16 mouse cellular contexts compared by ENCODE assay signal in genomic region chr9:116184903-116185302, GRCm38 (mm10).
"Had no signal": no experiment of that assay in that cellular context is flagged by ENCODE, and none has a peak within 500 bp of the region (broad histone marks: within the 10 kb centered on the region; RNA-seq: fewer than 3 reads in every experiment).

No protein-coding gene starts in this region.

- H3K27me3 ChIP-seq: limb, embryonic 12.5 days; liver, embryonic 13.5 days; midbrain, embryonic 13.5 days; neural tube, embryonic 12.5 days; stomach, embryonic 15.5 days had no signal

- H3K4me3 ChIP-seq: limb, embryonic 12.5 days; liver, embryonic 13.5 days; midbrain, embryonic 13.5 days; neural tube, embryonic 12.5 days; stomach, embryonic 15.5 days had no signal

- H3K9ac ChIP-seq: limb, embryonic 12.5 days; liver, embryonic 13.5 days; midbrain, embryonic 13.5 days; neural tube, embryonic 12.5 days; stomach, embryonic 15.5 days had no signal

- ATAC-seq: midbrain, embryonic 13.5 days had no signal

- H3K4me1 ChIP-seq: limb, embryonic 12.5 days; midbrain, embryonic 13.5 days; neural tube, embryonic 12.5 days; stomach, embryonic 15.5 days had no signal

- DNase-seq: kidney, adult 18-20 months; kidney, postnatal 14 days; layer of hippocampus, adult 9-11 months; layer of hippocampus, postnatal 36 days; liver; liver, embryonic 13.5 days; lung, adult 18-20 months; retina, postnatal 1 day; right cerebral cortex, postnatal 4 days; spleen, adult 18-20 months; thymus, adult 2 months; thymus, postnatal 4 days had no signal

- H3K4me2 ChIP-seq: limb, embryonic 12.5 days; liver, embryonic 13.5 days; midbrain, embryonic 13.5 days; neural tube, embryonic 12.5 days; stomach, embryonic 15.5 days had no signal

- H3K9me3 ChIP-seq: limb, embryonic 12.5 days; liver, embryonic 13.5 days; midbrain, embryonic 13.5 days; neural tube, embryonic 12.5 days; stomach, embryonic 15.5 days had no signal

- H3K36me3 ChIP-seq: limb, embryonic 12.5 days; liver, embryonic 13.5 days; midbrain, embryonic 13.5 days; neural tube, embryonic 12.5 days; stomach, embryonic 15.5 days had no signal

- H3K27ac ChIP-seq: limb, embryonic 12.5 days; liver, embryonic 13.5 days; midbrain, embryonic 13.5 days; neural tube, embryonic 12.5 days; stomach, embryonic 15.5 days had no signal
